Mouse (Mus musculus) T-helper 1 cell (primary cell): ENCODE results near the gene Gpm6a.

Experiments used
- in situ Hi-C: fragments of 300-600 bp; cut with MboI, MseI; formaldehyde crosslinking; loops from one replicate; pipeline ENCODE4 v1.15.1; 2025; ENCODE audit warnings: high pct_unique_total_duplicates

The Gpm6a gene

DNA sequence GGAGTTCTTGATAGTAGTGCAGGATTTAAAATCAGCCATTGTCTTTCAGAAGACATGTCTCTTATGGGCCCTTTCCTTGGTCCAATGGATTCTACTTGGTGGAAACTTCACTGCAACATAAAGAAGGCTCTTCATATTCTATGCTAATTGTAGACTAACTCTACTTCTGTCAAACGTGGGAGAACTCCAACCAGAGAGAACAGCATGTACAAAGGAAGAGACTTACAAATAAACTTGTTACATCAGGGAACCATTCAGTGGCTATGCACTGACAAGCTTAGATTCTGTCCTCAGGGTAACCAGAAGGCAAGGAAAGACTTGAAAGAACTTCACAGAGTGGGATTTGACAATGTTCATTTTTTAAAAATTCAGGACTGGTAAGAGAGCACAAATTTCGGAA lies 48.3 kb downstream of the Gpm6a start:
- in situ Hi-C loops, result no loop called here

DNA sequence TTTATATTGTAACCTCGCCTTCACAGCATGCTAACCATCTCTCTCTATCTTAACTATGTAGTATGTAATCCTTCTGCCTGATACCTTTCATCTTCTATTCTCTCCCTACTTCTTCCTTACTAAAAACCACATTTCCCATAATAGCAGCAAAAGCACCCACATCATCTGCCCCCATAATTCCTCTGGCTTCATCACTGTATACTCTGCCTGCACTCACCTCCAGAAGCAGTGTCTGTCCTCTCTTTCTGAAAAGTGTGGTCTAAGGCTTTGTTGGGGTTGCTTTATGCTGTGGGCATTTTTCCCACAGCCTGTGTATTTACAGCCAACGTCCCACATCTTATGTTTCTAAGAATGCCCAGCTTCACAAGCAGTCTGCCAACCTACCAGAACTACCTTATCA lies 57.6 kb downstream of the Gpm6a start:
- in situ Hi-C loops, result no loop called here

DNA sequence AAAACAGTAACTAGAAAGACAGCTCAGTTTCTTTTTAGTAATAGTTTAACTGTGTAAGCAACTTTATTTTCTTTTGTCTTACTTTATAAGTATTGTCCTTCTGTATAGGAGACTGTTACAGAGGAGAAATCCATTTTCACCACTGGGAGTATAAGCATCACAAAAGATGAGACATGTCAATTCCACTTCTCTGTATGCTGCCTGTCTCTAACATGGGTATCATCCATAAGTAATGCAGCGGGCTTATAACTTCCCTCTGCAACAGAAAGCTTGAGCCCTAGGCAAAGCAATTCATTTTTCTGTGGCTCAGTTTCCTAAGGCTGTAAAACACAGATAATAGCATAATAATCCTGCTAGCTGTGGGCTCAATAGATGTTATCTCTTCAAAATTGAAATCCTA lies 62.4 kb downstream of the Gpm6a start:
- in situ Hi-C loops, result no loop called here

DNA sequence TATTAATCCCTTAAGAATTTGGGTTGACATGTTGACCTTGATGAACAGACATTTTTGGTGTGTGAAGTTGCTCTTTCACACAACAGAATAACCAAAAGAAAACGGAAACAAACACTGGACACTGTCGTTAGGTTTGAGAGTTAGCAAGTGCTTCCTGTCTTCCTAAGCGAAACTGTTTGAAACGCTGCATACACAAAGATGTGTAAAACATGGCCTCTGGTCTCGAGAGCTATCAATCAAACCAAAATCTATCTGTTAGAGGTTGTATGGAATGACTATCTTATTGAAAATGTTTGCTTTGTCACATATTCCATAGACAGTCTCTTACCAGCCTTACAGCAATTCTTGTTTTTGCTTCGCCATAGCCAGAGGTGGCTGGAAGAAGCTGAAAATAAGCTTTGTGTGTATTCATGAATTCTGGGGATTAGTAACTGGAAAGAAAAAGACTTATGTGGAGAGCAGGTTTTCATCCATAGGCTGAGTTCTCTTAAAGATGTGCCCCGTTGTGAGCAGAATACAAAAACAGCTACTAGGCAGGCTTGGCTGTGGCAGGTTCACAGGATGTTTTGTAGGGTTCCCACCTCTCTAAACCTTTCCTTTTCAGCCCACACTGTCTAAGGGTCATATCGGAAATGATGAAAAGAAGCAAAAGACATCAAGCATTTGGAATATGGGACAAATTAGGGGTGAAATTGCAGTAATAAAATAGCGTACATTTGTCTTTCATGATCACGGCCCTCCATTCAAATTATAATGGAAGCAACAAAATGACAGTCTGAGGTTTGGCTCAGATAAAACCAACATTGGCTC lies 71.4 kb downstream of the Gpm6a start:
- in situ Hi-C loops, result no loop called here

DNA sequence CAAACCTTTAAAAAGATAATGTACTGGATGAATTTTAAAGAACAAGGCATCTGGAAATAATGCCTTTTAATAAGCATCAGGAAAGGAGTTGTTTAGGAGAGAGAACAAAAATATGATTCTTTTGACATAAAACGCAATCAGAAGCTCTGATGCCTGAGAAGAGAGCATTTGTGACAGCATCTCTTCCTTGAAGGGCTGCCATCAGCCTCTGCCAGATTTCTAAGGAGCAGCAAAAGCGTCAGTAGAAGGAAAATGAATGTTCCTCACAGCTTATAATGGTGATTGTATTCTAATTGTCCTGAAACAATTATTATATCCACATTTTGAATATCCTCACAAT lies 72.0 kb downstream of the Gpm6a start:
- in situ Hi-C loops, result no loop called here

DNA sequence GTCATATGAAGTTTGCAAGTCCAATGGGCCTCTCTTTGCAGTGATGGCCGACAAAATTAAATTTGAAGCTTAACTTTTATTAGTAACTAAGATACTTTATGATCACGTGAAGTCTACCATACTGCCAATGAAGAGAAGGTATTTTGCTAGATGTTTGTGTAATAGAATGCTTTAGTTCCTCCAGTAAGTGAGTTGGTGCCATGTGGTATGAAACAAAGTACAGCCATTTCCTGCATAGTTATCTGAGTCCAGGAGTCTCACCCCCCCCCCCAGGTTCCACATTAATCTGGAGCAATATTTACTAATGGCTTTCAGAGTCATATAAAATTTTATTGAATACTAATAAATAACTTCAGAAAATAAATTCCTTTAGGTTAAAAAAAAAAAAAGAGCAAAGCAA lies 73.7 kb downstream of the Gpm6a start:
- in situ Hi-C loops, result no loop called here

DNA sequence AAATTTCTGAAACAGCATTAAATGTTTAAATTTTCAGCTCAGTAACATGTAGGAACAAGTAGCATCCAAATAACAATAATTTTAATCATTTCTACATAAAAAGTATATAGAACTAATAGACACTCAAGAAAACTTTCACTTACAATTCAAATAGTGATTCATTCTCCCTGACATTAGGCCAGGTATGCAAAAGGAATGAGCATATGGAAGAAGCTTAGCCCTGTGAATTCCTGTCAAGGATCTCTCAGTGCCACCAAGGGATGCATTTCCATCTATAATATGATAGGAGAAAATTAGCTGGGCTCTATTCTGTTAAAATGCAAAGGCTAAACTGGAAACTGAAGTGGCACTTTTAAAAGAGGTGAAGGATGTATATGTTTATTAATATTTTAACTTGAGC lies 76.5 kb downstream of the Gpm6a start:
- in situ Hi-C loops, result no loop called here

DNA sequence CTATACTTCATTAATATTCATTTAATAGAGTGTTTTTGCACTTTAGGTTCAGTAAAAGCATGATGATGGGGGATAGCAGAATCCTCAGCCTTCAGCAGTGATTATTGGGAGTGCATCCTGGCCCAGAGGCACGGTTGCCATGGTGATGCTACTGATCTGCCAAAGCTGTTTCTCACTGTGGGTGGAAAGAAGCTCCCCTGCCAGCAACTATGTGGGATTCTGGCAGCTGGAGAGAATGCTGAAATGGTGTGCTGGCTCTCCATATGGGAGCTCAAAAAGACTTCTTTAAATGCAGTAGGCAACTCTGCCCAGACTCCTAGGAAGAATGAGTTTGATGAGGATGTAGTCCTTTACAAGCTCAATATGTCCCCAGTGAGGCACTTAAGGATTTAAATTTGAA lies 79.7 kb downstream of the Gpm6a start:
- in situ Hi-C loops, result no loop called here

DNA sequence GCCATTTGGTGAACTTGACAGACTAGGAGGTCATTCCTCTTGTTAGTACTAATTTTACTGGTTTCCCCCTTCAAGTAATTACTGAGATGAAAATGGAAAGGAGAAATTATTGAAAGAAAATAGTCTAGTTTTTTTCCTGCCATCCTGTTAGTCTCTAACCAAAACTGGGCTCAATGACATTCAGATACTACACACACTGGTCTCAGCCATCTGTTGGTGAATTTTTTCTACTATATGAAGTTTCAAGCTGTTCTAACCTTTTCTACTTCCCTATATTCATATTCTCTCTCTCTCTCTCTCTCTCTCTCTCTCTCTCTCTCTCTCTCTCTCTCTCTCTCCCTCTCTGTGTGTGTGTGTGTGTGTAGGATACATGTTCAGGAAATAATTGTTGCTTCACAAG lies 80.8 kb downstream of the Gpm6a start:
- in situ Hi-C loops, result no loop called here

DNA sequence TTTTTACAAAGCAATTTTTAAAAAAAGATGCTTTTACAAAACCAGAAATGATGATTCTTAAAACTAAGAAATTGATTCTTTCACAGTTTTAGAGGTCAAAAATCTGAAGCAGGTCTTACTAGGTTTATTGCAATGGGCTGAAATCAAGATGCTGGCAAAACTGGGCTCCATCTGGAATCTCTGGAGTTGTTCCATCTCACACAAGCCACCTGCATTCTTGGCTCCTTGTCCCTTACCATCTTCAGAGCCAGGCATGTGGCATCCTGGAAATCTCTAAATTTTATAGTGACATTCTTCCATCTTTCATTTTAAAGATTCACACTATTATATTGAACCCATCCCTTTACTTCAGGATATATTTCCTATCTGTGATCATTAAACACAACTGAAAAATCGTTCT lies 88.3 kb downstream of the Gpm6a start:
- in situ Hi-C loops, result no loop called here

DNA sequence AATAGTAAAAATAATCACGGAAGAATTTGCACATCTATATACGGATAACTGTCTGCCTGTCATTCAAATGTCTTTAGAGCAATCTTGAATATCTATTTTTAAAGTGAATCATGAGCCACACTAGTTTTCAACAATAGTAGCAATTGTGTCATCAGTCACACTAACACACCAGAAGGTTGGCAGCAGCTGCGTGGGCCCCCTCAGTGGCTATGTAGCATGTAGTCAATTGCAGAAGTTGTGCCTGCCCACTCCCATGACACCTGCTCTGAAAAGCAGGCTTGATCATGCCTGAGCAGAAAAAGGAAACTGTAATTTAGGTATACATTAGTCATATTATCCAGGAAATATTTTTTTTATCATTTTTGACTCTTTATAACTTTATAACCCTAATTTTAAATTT lies 93.8 kb downstream of the Gpm6a start:
- in situ Hi-C loops, result no loop called here

DNA sequence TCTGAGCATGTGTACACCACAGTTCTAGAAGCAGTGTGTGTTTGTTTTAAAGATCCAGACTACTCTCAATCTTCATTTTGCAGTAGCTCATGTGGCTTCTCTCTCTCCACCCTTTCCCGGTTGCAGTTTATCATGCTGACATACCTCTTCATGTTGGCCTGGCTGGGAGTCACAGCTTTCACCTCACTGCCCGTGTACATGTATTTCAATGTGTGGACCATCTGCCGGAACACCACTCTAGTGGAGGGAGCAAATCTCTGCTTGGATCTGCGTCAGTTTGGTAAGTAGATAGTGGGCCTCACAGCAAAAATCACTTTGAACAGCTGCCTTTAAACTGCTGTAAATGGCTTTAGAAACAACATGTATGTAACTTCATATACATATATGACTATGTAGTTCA lies 95.3 kb downstream of the Gpm6a start:
- in situ Hi-C loops, result no loop called here

DNA sequence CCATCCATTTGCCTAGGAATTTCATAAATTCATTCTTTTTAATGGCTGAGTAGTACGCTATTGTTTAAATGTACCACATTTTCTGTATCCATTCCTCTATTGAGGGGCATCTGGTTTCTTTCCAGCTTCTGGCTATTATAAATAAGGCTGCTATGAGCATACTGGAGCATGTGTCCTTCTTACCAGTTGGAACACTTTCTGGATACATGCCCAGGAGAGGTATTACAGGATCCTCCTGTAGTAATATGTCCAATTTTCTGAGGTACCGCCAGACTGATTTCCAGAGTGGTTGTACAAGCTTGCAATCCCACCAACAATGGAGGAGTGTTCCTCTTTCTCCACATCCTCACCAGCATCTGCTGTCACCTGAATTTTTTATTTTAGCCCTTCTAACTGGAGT lies 114.2 kb downstream of the Gpm6a start:
- in situ Hi-C loops, result loop anchor here (10.0 kb wide), 1 partner anchor 1236 kb away; no protein-coding TSS in a partner anchor

DNA sequence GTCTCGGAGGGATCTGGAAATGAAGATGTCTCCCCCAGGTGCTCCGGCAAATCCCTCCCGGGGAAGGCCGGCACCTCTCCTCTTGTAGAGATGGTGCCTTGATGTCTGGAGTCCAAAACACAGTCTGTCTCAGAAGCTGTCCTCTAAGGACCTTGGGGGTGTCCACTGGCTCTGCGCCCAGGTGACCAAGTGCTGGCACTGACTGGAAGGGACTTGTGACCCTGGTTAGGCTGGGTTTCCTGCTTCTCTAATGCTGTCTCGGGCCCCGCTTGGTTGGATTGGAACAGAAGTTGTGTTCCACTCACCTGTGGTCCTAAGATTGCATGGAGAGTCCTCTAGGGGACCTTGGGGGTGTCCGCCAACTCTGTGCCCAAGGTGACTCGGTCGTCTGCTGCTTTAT lies 118.8 kb downstream of the Gpm6a start:
- in situ Hi-C loops, result no loop called here

DNA sequence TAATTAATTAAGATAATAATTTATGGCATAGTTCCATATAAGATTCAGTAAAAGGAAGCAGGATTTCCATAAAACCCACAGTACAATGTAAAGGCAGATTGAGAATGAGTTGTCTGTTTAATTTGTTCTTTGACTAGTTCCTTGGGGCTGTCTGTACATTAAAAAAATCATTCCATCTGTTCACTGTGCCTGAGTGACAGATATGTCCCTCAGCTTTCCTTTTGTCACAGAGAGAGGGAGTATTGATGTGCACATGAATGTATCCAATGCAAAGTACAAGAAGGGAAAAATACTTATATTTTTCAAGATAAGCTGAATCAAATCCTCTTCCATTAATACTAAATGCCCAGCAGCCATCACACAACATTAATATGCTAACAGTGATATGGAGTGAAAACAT lies 147.6 kb downstream of the Gpm6a start:
- in situ Hi-C loops, result loop anchor here (25.0 kb wide), 13 partner anchors 490 to 1985 kb away; partner anchors contain the start of gene Spata4

DNA sequence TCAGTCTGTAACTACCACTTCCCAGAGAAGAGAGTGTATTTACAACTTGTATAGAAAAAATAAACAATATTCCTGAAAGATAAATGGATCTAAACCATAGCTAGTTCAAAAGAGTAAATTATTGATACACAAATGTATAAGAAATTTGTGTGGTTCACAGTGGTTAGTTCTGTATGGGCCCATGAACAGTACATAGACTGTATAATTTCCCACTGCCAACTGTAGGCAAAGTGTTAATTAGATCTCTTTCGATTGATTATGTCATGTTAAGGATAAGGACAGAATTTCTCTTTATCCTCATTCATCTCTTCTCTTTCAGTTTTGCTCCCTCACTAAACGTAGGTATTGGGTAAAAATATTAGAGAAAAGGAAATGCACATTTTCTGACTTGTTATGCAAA lies 148.4 kb downstream of the Gpm6a start:
- in situ Hi-C loops, result loop anchor here (25.0 kb wide), 13 partner anchors 491 to 1984 kb away; partner anchors contain the start of gene Spata4

DNA sequence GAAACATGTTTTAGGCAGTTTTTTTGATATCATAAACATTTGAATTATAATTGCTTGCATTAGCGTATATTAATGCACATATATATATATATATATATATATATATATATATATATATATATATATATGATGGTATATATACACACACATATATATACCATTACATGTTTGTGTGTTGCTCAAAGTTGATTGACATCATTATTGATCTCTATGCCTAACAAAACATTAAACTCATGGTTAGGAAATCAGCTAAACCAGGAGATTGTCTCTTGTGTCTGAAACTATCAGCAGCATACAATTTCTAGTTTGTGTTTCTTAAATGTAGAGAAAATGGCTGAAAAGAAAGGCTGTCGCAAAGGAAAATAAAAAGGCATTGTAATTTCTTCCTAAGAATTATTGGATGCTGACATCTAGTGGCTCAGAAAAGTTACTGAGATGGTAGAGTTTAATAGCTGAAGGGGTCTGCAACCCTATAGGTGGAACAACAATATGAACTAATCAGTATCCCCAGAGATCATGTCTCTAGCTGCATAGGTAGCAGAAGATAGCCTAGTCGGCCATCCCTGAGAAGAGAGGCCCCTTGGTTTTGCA lies 149.3 kb downstream of the Gpm6a start:
- in situ Hi-C loops, result loop anchor here (25.0 kb wide), 13 partner anchors 492 to 1983 kb away; partner anchors contain the start of gene Spata4
